Mouse (Mus musculus): ENCODE measurements around the gene Extl1. TPM values are rescaled to one million over a fixed set of nuclear protein-coding genes. Genes with fewer than 3 reads are reported as not detected.
A peak's percentile ranks its signal among the peaks of the same experiment; 100 is the strongest.

The Extl1 gene
- polyA plus RNA-seq, 2 experiments, result 0.11 to 0.16 TPM

GRCm38 (mm10) chr4:134421971-134422370, 38.3 kb upstream of the Extl1 start:
- Histone ChIP-seq H3K4me1 (replicated peaks; ENCODE audit: control insufficient read depth in 2 of 2, insufficient read depth in 2 of 2, low read length in 1 of 2) (no peaks in the 10 kb centered on the region), H3K4me3 (ENCODE audit: insufficient read depth in 1 of 2, low read depth in 2 of 2, low read length in 2 of 2) (no peak overlapping the region), H3K9me3 (ENCODE audit: control insufficient read depth, low read length) (no peaks in the 10 kb centered on the region), H3K27ac (no peak overlapping the region), H3K27me3 (ENCODE audit: control insufficient read depth, insufficient read depth, low read length) (no peaks in the 10 kb centered on the region), H3K4me2 (ENCODE audit: low read depth) (no peak overlapping the region), H3K36me3 (replicated peaks; ENCODE audit: control insufficient read depth, insufficient read depth, low read depth) (no peaks in the 10 kb centered on the region), H3K9ac (replicated peaks) (no peak overlapping the region)
- ATAC-seq (ENCODE audit: insufficient read depth) (no peak), DNase-seq (ENCODE audit: low read depth in 3 of 3, low spot score in 3 of 3) (no peak)
- no peak for TF ChIP-seq CTCF (IDR thresholded peaks at IDR 0.05; ENCODE audit: low read depth)
- TF ChIP-seq EP300 (IDR thresholded peaks at IDR 0.05; ENCODE audit: low read depth), result no peak
- WGBS (ENCODE audit: insufficient replicate concordance), result 62% methylated on average over 11 of the region's 11 CpGs

- Histone ChIP-seq H3K9ac (replicated peaks) (no peak overlapping the region), H3K4me3 (ENCODE audit: insufficient read depth in 1 of 2, low read depth in 2 of 2, low read length in 2 of 2) (no peak overlapping the region), H3K36me3 (replicated peaks; ENCODE audit: control insufficient read depth, insufficient read depth, low read depth) (no peaks in the 10 kb centered on the region; the same call in 1 of the 2 replicates), H3K27me3 (ENCODE audit: control insufficient read depth, insufficient read depth, low read length) (no peaks in the 10 kb centered on the region), H3K27ac (no peak overlapping the region), H3K4me1 (replicated peaks; ENCODE audit: control insufficient read depth in 2 of 2, insufficient read depth in 2 of 2, low read length in 1 of 2) (no peaks in the 10 kb centered on the region), H3K4me2 (ENCODE audit: low read depth) (no peak overlapping the region), H3K9me3 (ENCODE audit: control insufficient read depth, low read length) (no peaks in the 10 kb centered on the region)
- 66% methylated on average over 7 of the region's 7 CpGs for WGBS (ENCODE audit: insufficient replicate concordance)
- DNase-seq (ENCODE audit: low read depth in 3 of 3, low spot score in 3 of 3) (no peak), ATAC-seq (ENCODE audit: insufficient read depth) (no peak)
- TF ChIP-seq CTCF (IDR thresholded peaks at IDR 0.05; ENCODE audit: low read depth), result no peak
- TF ChIP-seq EP300 (IDR thresholded peaks at IDR 0.05; ENCODE audit: low read depth), result no peak
Measured at GRCm38 (mm10) chr4:134417111-134417510, 33.5 kb upstream of the Extl1 start.

GRCm38 (mm10) chr4:134416602-134417001, 33.0 kb upstream of the Extl1 start:
- Histone ChIP-seq H3K9ac (replicated peaks) (no peak overlapping the region), H3K9me3 (ENCODE audit: control insufficient read depth, low read length) (no peaks in the 10 kb centered on the region), H3K4me3 (ENCODE audit: insufficient read depth in 1 of 2, low read depth in 2 of 2, low read length in 2 of 2) (no peak overlapping the region), H3K36me3 (replicated peaks; ENCODE audit: control insufficient read depth, insufficient read depth, low read depth) (no peaks in the 10 kb centered on the region; the same call in 1 of the 2 replicates), H3K4me2 (ENCODE audit: low read depth) (no peak overlapping the region), H3K27me3 (ENCODE audit: control insufficient read depth, insufficient read depth, low read length) (no peaks in the 10 kb centered on the region), H3K4me1 (replicated peaks; ENCODE audit: control insufficient read depth in 2 of 2, insufficient read depth in 2 of 2, low read length in 1 of 2) (no peaks in the 10 kb centered on the region), H3K27ac (no peak overlapping the region)
- DNase-seq (ENCODE audit: low read depth in 3 of 3, low spot score in 3 of 3) (no peak), ATAC-seq (ENCODE audit: insufficient read depth) (no peak)
- TF ChIP-seq EP300 (IDR thresholded peaks at IDR 0.05; ENCODE audit: low read depth) (no peak), CTCF (IDR thresholded peaks at IDR 0.05; ENCODE audit: low read depth) (no peak)
- WGBS (ENCODE audit: insufficient replicate concordance), result 83% methylated on average over 15 of the region's 15 CpGs

GRCm38 (mm10) chr4:134416177-134416576, 32.5 kb upstream of the Extl1 start:
- H3K4me2 ChIP-seq (ENCODE audit: low read depth), result no peak overlapping the region
- H3K9ac ChIP-seq (replicated peaks), result no peak overlapping the region
- H3K36me3 ChIP-seq (replicated peaks; ENCODE audit: control insufficient read depth, insufficient read depth, low read depth), result no peaks in the 10 kb centered on the region; the same call in 1 of the 2 replicates
- no peak for DNase-seq (ENCODE audit: low read depth in 3 of 3, low spot score in 3 of 3)
- TF ChIP-seq CTCF (IDR thresholded peaks at IDR 0.05; ENCODE audit: low read depth), result no peak
- TF ChIP-seq EP300 (IDR thresholded peaks at IDR 0.05; ENCODE audit: low read depth), result no peak
- WGBS (ENCODE audit: insufficient replicate concordance), result 76% methylated on average over 17 of the region's 17 CpGs
- no peak overlapping the region for H3K27ac ChIP-seq
- H3K9me3 ChIP-seq (ENCODE audit: control insufficient read depth, low read length), result no peaks in the 10 kb centered on the region
- H3K27me3 ChIP-seq (ENCODE audit: control insufficient read depth, insufficient read depth, low read length), result no peaks in the 10 kb centered on the region
- ATAC-seq (ENCODE audit: insufficient read depth), result no peak
- no peaks in the 10 kb centered on the region for H3K4me1 ChIP-seq (replicated peaks; ENCODE audit: control insufficient read depth in 2 of 2, insufficient read depth in 2 of 2, low read length in 1 of 2)
- no peak overlapping the region for H3K4me3 ChIP-seq (ENCODE audit: insufficient read depth in 1 of 2, low read depth in 2 of 2, low read length in 2 of 2)

GRCm38 (mm10) chr4:134409286-134409685, 25.6 kb upstream of the Extl1 start:
- H3K27ac ChIP-seq, result no peak overlapping the region
- DNase-seq (ENCODE audit: low read depth in 3 of 3, low spot score in 3 of 3), result no peak
- no peak overlapping the region for H3K4me2 ChIP-seq (ENCODE audit: low read depth)
- H3K9me3 ChIP-seq (ENCODE audit: control insufficient read depth, low read length), result no peaks in the 10 kb centered on the region
- H3K36me3 ChIP-seq (replicated peaks; ENCODE audit: control insufficient read depth, insufficient read depth, low read depth), result no peaks in the 10 kb centered on the region; the same call in 1 of the 2 replicates
- H3K4me3 ChIP-seq (ENCODE audit: insufficient read depth in 1 of 2, low read depth in 2 of 2, low read length in 2 of 2), result no peak overlapping the region
- H3K4me1 ChIP-seq (replicated peaks; ENCODE audit: control insufficient read depth in 2 of 2, insufficient read depth in 2 of 2, low read length in 1 of 2), result no peaks in the 10 kb centered on the region
- 64% methylated on average over 5 of the region's 5 CpGs for WGBS (ENCODE audit: insufficient replicate concordance)
- no peak for ATAC-seq (ENCODE audit: insufficient read depth)
- TF ChIP-seq CTCF (IDR thresholded peaks at IDR 0.05; ENCODE audit: low read depth) (peak; percentile 73), EP300 (IDR thresholded peaks at IDR 0.05; ENCODE audit: low read depth) (no peak)
- H3K9ac ChIP-seq (replicated peaks), result no peak overlapping the region
- H3K27me3 ChIP-seq (ENCODE audit: control insufficient read depth, insufficient read depth, low read length), result no peaks in the 10 kb centered on the region
